8 mouse cellular contexts compared by ENCODE assay signal in genomic region chr2:133550238-133550682, GRCm38 (mm10). TPM values are rescaled to one million over a fixed set of nuclear protein-coding genes. Genes with fewer than 3 reads are reported as not detected.
DNase-seq lines count a peak whose midpoint lies in the region; ATAC-seq and TF ChIP-seq lines count a peak whose summit lies in the region.

No protein-coding gene starts in this region.

- H3K27ac ChIP-seq in kidney, adult 2 months (ENCODE audit: insufficient read depth, low read depth, low read length) = no peak overlapping the region
- H3K27ac ChIP-seq in limb, embryonic 10.5 days = no peak overlapping the region
- H3K27ac ChIP-seq in neural tube, embryonic 11.5 days (ENCODE audit: low read depth, low read length) = no peak overlapping the region

- WGBS in kidney, adult 2 months = 16% methylated on average over 4 of the region's 4 CpGs
- WGBS in limb, embryonic 10.5 days = 23% methylated on average over 4 of the region's 4 CpGs
- WGBS in neural tube, embryonic 11.5 days = 37% methylated on average over 4 of the region's 4 CpGs

- peak; percentile 4 for DNase-seq in thymus, postnatal 14 days
- no peak for DNase-seq in thymus, postnatal 36 days
- peak; percentile 84 for DNase-seq in brain, adult 2 months (ENCODE audit: low read depth, low spot score)
- peak; percentile 33 to 88 for DNase-seq in frontal cortex, adult 2 months (ENCODE audit: extremely low spot score in 1 of 2, low spot score in 1 of 2)
- DNase-seq in kidney, adult 2 months = peak; percentile 73
- DNase-seq in limb, embryonic 10.5 days (ENCODE audit: low spot score) = peak; percentile 60
- peak; percentile 65 for DNase-seq in neural tube, embryonic 11.5 days (ENCODE audit: low spot score)
- no peak for DNase-seq in spleen, adult 12 weeks (ENCODE audit: low spot score)

- no peaks in the 10 kb centered on the region for H3K9me3 ChIP-seq in limb, embryonic 10.5 days (replicated peaks)
- no peaks in the 10 kb centered on the region for H3K9me3 ChIP-seq in neural tube, embryonic 11.5 days (ENCODE audit: control insufficient read depth, low read length)

- no peak for ATAC-seq in neural tube, embryonic 11.5 days (ENCODE audit: insufficient read depth, low FRiP score, low TSS enrichment)

- no peak overlapping the region for H3K9ac ChIP-seq in neural tube, embryonic 11.5 days (ENCODE audit: low read length)

- no peaks in the 10 kb centered on the region for H3K4me1 ChIP-seq in kidney, adult 2 months (ENCODE audit: control insufficient read depth, insufficient read depth, low read length)
- peaks cover 44% of the 10 kb centered on the region for H3K4me1 ChIP-seq in limb, embryonic 10.5 days
- no peaks in the 10 kb centered on the region; the same call in 1 of the 2 replicates for H3K4me1 ChIP-seq in neural tube, embryonic 11.5 days (ENCODE audit: control insufficient read depth, insufficient read depth, low read length)

- no peaks in the 10 kb centered on the region for H3K36me3 ChIP-seq in kidney, adult 2 months (ENCODE audit: control insufficient read depth, insufficient read depth, low read length)
- H3K36me3 ChIP-seq in limb, embryonic 10.5 days = no peaks in the 10 kb centered on the region
- H3K36me3 ChIP-seq in neural tube, embryonic 11.5 days (ENCODE audit: control insufficient read depth, insufficient read depth, low read length) = no peaks in the 10 kb centered on the region

- H3K27me3 ChIP-seq in kidney, adult 2 months (replicated peaks; ENCODE audit: control insufficient read depth, insufficient read depth, low read length) = no peaks in the 10 kb centered on the region; the same call in none of the 2 replicates
- H3K27me3 ChIP-seq in limb, embryonic 10.5 days (ENCODE audit: low read depth, poor library complexity, severe bottlenecking) = peaks cover 54% of the 10 kb centered on the region
- H3K27me3 ChIP-seq in neural tube, embryonic 11.5 days (ENCODE audit: control insufficient read depth, insufficient read depth, low read length) = peaks cover 40% of the 10 kb centered on the region

- TF ChIP-seq POLR2A in kidney, adult 2 months (IDR thresholded peaks at IDR 0.05; ENCODE audit: low read depth, low read length) = no peak

- no peak overlapping the region for H3K4me2 ChIP-seq in neural tube, embryonic 11.5 days (ENCODE audit: low read depth)

- H3K4me3 ChIP-seq in kidney, adult 2 months (ENCODE audit: insufficient read depth, low read depth, low read length) = no peak overlapping the region
- H3K4me3 ChIP-seq in limb, embryonic 10.5 days = no peak overlapping the region
- no peak overlapping the region for H3K4me3 ChIP-seq in neural tube, embryonic 11.5 days (ENCODE audit: low read depth, low read length)

- 0 out of 2 replicates have a peak, but pooled peaks have one; percentile 18 for TF ChIP-seq CTCF in kidney, adult 2 months (conservative IDR thresholded peaks at IDR 0.05; ENCODE audit: insufficient read depth, insufficient read length, low read depth, low read length)

RNA-seq across cellular contexts. Expression of gene Bmp2, which starts 1.7 kb away (rescaled TPM):
- polyA plus RNA-seq in frontal cortex, adult 2 months (2012; rRNA removed) = 1.6 and 2.4 TPM in 2 replicates
- 1.3 and 2.1 TPM in 2 replicates for polyA plus RNA-seq in kidney, adult 2 months (2012; rRNA removed)
- polyA plus RNA-seq in limb, embryonic 10.5 days (2016; fragmentation: Nextera tagmentation; extraction: Ambion mirVana) = 4.0 and 7.9 TPM in 2 replicates
- 2.3 and 2.7 TPM in 2 replicates for polyA plus RNA-seq in neural tube, embryonic 11.5 days (2014; fragmentation: Nextera tagmentation; extraction: Ambion mirVana)

Comparison
In these comparisons a context has a peak if more than half of its experiments do, and no peak if none do; other contexts are left out.
1. DNase-seq: peak in thymus, postnatal 14 days (single experiment), brain, adult 2 months (single experiment), frontal cortex, adult 2 months (2 of 2), kidney, adult 2 months (single experiment), limb, embryonic 10.5 days (single experiment) and neural tube, embryonic 11.5 days (single experiment); none in thymus, postnatal 36 days (0 of 2) and spleen, adult 12 weeks (single experiment).